Mouse (Mus musculus) G1E (cell line): ENCODE results near the gene Gm3336. TPM values are rescaled to one million over a fixed set of nuclear protein-coding genes. Genes with fewer than 3 reads are reported as not detected.

Experiments used
- ATAC-seq: 2 replicates; pipeline ENCODE4 v1.8.0; 2016; ENCODE audit warnings: mild to moderate bottlenecking; ENCODE audit not compliant: insufficient number of reproducible peaks, poor library complexity, low FRiP score, severe bottlenecking; ENCODE audit errors: extremely low read depth
- DNase-seq: peaks from one replicate; pipeline ENCODE4 v3.0.0; 2012; ENCODE audit warnings: low spot score
- H3K27me3 ChIP-seq: 2 replicates; pipeline ENCODE4 v1.6.1; 2012; ENCODE audit warnings: mild to moderate bottlenecking, low read length, inconsistent platforms; ENCODE audit not compliant: insufficient read depth
- H3K36me3 ChIP-seq: replicated peaks from 2 replicates; pipeline ENCODE3; 2012; ENCODE audit warnings: mild to moderate bottlenecking, inconsistent platforms
- H3K4me1 ChIP-seq: 2 replicates; pipeline ENCODE4 v1.6.1; 2012; ENCODE audit warnings: low read depth, low read length, inconsistent platforms, mixed read lengths; ENCODE audit not compliant: insufficient read depth
- H3K4me3 ChIP-seq: 2 replicates; pipeline ENCODE4 v1.5.1; 2012; ENCODE audit warnings: low read depth, mild to moderate bottlenecking, inconsistent platforms, low read length, moderate library complexity, mixed read lengths
- H3K9me3 ChIP-seq: replicated peaks from 2 replicates; pipeline ENCODE4 v1.6.1; 2012; ENCODE audit warnings: inconsistent platforms
- CTCF ChIP-seq: IDR thresholded peaks from 2 replicates; pipeline ENCODE4 v1.5.1; 2012; ENCODE audit warnings: low read depth, low read length, inconsistent platforms, mixed read lengths
- GATA1 ChIP-seq: IDR thresholded peaks from 2 replicates; pipeline ENCODE4 v1.6.1; 2012; ENCODE audit warnings: borderline replicate concordance, low read length, inconsistent platforms, mixed read lengths
- GATA2 ChIP-seq: IDR thresholded peaks from 2 replicates; pipeline ENCODE4 v1.6.1; 2012; ENCODE audit warnings: low read depth, low read length, inconsistent platforms, borderline replicate concordance
- POLR2AphosphoS5 ChIP-seq: IDR thresholded peaks from 2 replicates; pipeline ENCODE4 v1.6.1; 2012; ENCODE audit warnings: low read depth, low read length, inconsistent platforms; ENCODE audit not compliant: insufficient replicate concordance
- TAL1 ChIP-seq: conservative IDR thresholded peaks from 2 replicates; pipeline ENCODE4 v1.6.1; 2012; ENCODE audit warnings: low read depth, low read length, inconsistent platforms, mixed read lengths
- polyA plus RNA-seq: library from polyadenylated mRNA; stranded (reverse); fragments of >175 nt; gene quantifications from 2 replicates; pipeline ENCODE4 v1.2.3, GENCODE M21; 2012
- total RNA-seq, 2 experiments: library from RNA; stranded (forward) in 1 of 2; stranded (reverse) in 1 of 2; fragments of 200-1000 nt in 1 of 2; fragments of >200 nt in 1 of 2; fragmentation: Nextera tagmentation in 1 of 2; gene quantifications; 2 replicates each; pipeline ENCODE4 v1.2.3; 2014 to 2017

The Gm3336 gene
- total RNA-seq (2014; fragmentation: Nextera tagmentation): 1.6 and 3.7 TPM in 2 replicates
- total RNA-seq (2017): 0.93 and 2.8 TPM in 2 replicates
- polyA plus RNA-seq: 0.66 and 0.68 TPM in 2 replicates

GRCm38 (mm10) chr8:70718297-70718696, at the start of gene Gm3336:
Gene Gm3336 (plus strand): TSS chr8:70718543.
- no peak; the same call in 1 of the 2 replicates for ATAC-seq
- no peaks in the 10 kb centered on the region for H3K9me3 ChIP-seq
- H3K4me3 ChIP-seq: peak within 1 kb of the TSS; percentile 59; the same call in 1 of the 2 replicates
- peaks cover 18% of the 10 kb centered on the region for H3K4me1 ChIP-seq
- DNase-seq: peak; percentile 48
- no peaks in the 10 kb centered on the region for H3K36me3 ChIP-seq
- peak; percentile 93 for TF ChIP-seq CTCF
- no peak for TF ChIP-seq POLR2AphosphoS5
- TF ChIP-seq GATA2: no peak
- TF ChIP-seq GATA1: no peak
- no peak for TF ChIP-seq TAL1
- peaks cover 48% of the 10 kb centered on the region for H3K27me3 ChIP-seq

- no peak for DNase-seq
Observed at GRCm38 (mm10) chr8:70671615-70672324, 46.6 kb upstream of the Gm3336 start.

GRCm38 (mm10) chr8:70672325-70673078, 45.8 kb upstream of the Gm3336 start:
- DNase-seq: no peak
- H3K4me1 ChIP-seq: peaks cover 56% of the 10 kb centered on the region

More at GRCm38 (mm10) chr8:70671615-70672324, 46.6 kb upstream of the Gm3336 start:
- H3K36me3 ChIP-seq: peaks cover 28% of the 10 kb centered on the region
- no peaks in the 10 kb centered on the region; the same call in 1 of the 2 replicates for H3K9me3 ChIP-seq
- H3K4me3 ChIP-seq: no peak overlapping the region
- H3K27me3 ChIP-seq: peaks cover 3% of the 10 kb centered on the region; the same call in 1 of the 2 replicates
- H3K4me1 ChIP-seq: peaks cover 56% of the 10 kb centered on the region
- TF ChIP-seq GATA1: no peak
- TF ChIP-seq GATA2: no peak
- no peak for TF ChIP-seq CTCF
- TF ChIP-seq POLR2AphosphoS5: no peak
- no peak for TF ChIP-seq TAL1
- no peak for ATAC-seq

GRCm38 (mm10) chr8:70673079-70673856, 45.1 kb upstream of the Gm3336 start, which contains the start of gene Lsm4:
Gene Lsm4 (plus strand): TSS chr8:70673248.
- H3K4me1 ChIP-seq: peaks cover 64% of the 10 kb centered on the region
- H3K4me3 ChIP-seq: peak within 1 kb of the TSS; percentile 76
- DNase-seq (peak; percentile 97), ATAC-seq (peak; percentile 95)
- H3K27me3 ChIP-seq: no peaks in the 10 kb centered on the region
- H3K9me3 ChIP-seq: no peaks in the 10 kb centered on the region
- TF ChIP-seq GATA2 (peak; percentile 98), CTCF (peak; percentile 42), GATA1 (no peak)
- H3K36me3 ChIP-seq: peaks cover 42% of the 10 kb centered on the region

More at GRCm38 (mm10) chr8:70672325-70673078, 45.8 kb upstream of the Gm3336 start:
- Histone ChIP-seq H3K36me3 (peaks cover 35% of the 10 kb centered on the region), H3K4me3 (peak overlapping the region; percentile 76), H3K9me3 (no peaks in the 10 kb centered on the region; the same call in 1 of the 2 replicates), H3K27me3 (no peaks in the 10 kb centered on the region)
- ATAC-seq: no peak
- TF ChIP-seq POLR2AphosphoS5 (no peak), GATA2 (no peak), TAL1 (no peak), GATA1 (no peak)

GRCm38 (mm10) chr8:70674109-70674508, 44.2 kb upstream of the Gm3336 start:
- Histone ChIP-seq H3K4me3 (peak overlapping the region; percentile 76), H3K9me3 (no peaks in the 10 kb centered on the region), H3K4me1 (peaks cover 71% of the 10 kb centered on the region), H3K36me3 (peaks cover 51% of the 10 kb centered on the region), H3K27me3 (no peaks in the 10 kb centered on the region)
- no peak for DNase-seq
- no peak for ATAC-seq
- no peak for TF ChIP-seq TAL1
- no peak for TF ChIP-seq POLR2AphosphoS5
- no peak for TF ChIP-seq GATA2
- TF ChIP-seq GATA1: no peak
- no peak for TF ChIP-seq CTCF
